In genomic region chr4:70528622-70529021, GRCm38 (mm10) we compare ENCODE assay signal across 20 mouse cellular contexts. TPM values are rescaled to one million over a fixed set of nuclear protein-coding genes. Genes with fewer than 3 reads are reported as not detected.
DNase-seq lines count a peak whose midpoint lies in the region; ATAC-seq and TF ChIP-seq lines count a peak whose summit lies in the region.
"Had no signal": no experiment of that assay in that cellular context is flagged by ENCODE, and none has a peak within 500 bp of the region (broad histone marks: within the 10 kb centered on the region; RNA-seq: fewer than 3 reads in every experiment).

No protein-coding gene starts in this region.

- ATAC-seq in liver, embryonic 11.5 days (replicated peaks; ENCODE audit: low FRiP score), result peak; percentile 75; the same call in 1 of the 2 replicates
- ATAC-seq in liver, embryonic 12.5 days, result peak; percentile 79
- ATAC-seq in liver, embryonic 16.5 days (ENCODE audit: low read depth), result peak; percentile 53; the same call in 1 of the 2 replicates
- no peak for ATAC-seq in midbrain, postnatal 0 days (ENCODE audit: low FRiP score)
- no peak for ATAC-seq in stomach, postnatal 0 days (ENCODE audit: low FRiP score, low TSS enrichment)
- ATAC-seq: forebrain, embryonic 16.5 days had no signal

- no peak for TF ChIP-seq CTCF in midbrain, postnatal 0 days (IDR thresholded peaks at IDR 0.05)
- no peak for TF ChIP-seq CTCF in stomach, postnatal 0 days (IDR thresholded peaks at IDR 0.05; ENCODE audit: low read depth)

- DNase-seq in liver, embryonic 11.5 days (ENCODE audit: low spot score), result no peak
- DNase-seq in liver, result no peak
- no peak for DNase-seq in midbrain, postnatal 0 days (ENCODE audit: low spot score)
- DNase-seq in stomach, postnatal 0 days (ENCODE audit: low spot score), result no peak
- no peak for DNase-seq in embryo, embryonic 10.5 days (ENCODE audit: low spot score)
- DNase-seq: adrenal gland, adult 2 months; cerebellum, adult 2 months; kidney, adult 18-20 months; layer of hippocampus, postnatal 36 days; left cerebral cortex, postnatal 4 days; lung, adult 18-20 months; lung, postnatal 14 days; right cerebral cortex, adult 18-20 months; thymus, postnatal 14 days had no signal

- H3K27me3 ChIP-seq in liver, embryonic 11.5 days (replicated peaks; ENCODE audit: control insufficient read depth, insufficient read depth, low read length), result no peaks in the 10 kb centered on the region
- no peaks in the 10 kb centered on the region for H3K27me3 ChIP-seq in liver, embryonic 12.5 days (replicated peaks)
- H3K27me3 ChIP-seq in liver, embryonic 16.5 days (ENCODE audit: control insufficient read depth, insufficient read depth, low read depth, low read length), result no peaks in the 10 kb centered on the region
- no peaks in the 10 kb centered on the region for H3K27me3 ChIP-seq in midbrain, postnatal 0 days (ENCODE audit: insufficient read depth, low read length)
- no peaks in the 10 kb centered on the region for H3K27me3 ChIP-seq in stomach, postnatal 0 days (ENCODE audit: control insufficient read depth, insufficient read depth, low read length)

- no peak overlapping the region for H3K27ac ChIP-seq in liver, embryonic 11.5 days (ENCODE audit: low read depth, low read length)
- H3K27ac ChIP-seq in liver, embryonic 12.5 days, result no peak overlapping the region
- H3K27ac ChIP-seq in liver, embryonic 16.5 days (ENCODE audit: low read length), result no peak overlapping the region
- no peak overlapping the region for H3K27ac ChIP-seq in midbrain, postnatal 0 days (ENCODE audit: low read depth, low read length)
- H3K27ac ChIP-seq in stomach, postnatal 0 days (replicated peaks), result no peak overlapping the region
- H3K27ac ChIP-seq: heart, embryonic 10.5 days; kidney, postnatal 0 days had no signal

- no peaks in the 10 kb centered on the region for H3K36me3 ChIP-seq in liver, embryonic 11.5 days (ENCODE audit: control insufficient read depth, insufficient read depth, low read length)
- H3K36me3 ChIP-seq in liver, embryonic 12.5 days, result no peaks in the 10 kb centered on the region
- no peaks in the 10 kb centered on the region for H3K36me3 ChIP-seq in liver, embryonic 16.5 days (ENCODE audit: control insufficient read depth, insufficient read depth)
- no peaks in the 10 kb centered on the region for H3K36me3 ChIP-seq in midbrain, postnatal 0 days (ENCODE audit: insufficient read depth, low read length)
- H3K36me3 ChIP-seq in stomach, postnatal 0 days (ENCODE audit: control insufficient read depth, insufficient read depth, low read length), result no peaks in the 10 kb centered on the region
- H3K36me3 ChIP-seq: heart, embryonic 10.5 days had no signal

- no peak overlapping the region for H3K4me3 ChIP-seq in liver, embryonic 11.5 days (ENCODE audit: low read depth, low read length)
- H3K4me3 ChIP-seq in liver, embryonic 12.5 days, result no peak overlapping the region
- H3K4me3 ChIP-seq in liver, embryonic 16.5 days (ENCODE audit: low read depth, low read length), result no peak overlapping the region
- H3K4me3 ChIP-seq in midbrain, postnatal 0 days (ENCODE audit: low read depth, low read length), result no peak overlapping the region
- no peak overlapping the region for H3K4me3 ChIP-seq in stomach, postnatal 0 days (ENCODE audit: low read depth, low read length)
- H3K4me3 ChIP-seq: erythroblast, embryonic 14.5 days; heart, embryonic 10.5 days had no signal

- H3K9ac ChIP-seq in liver, embryonic 11.5 days (ENCODE audit: low read depth, low read length), result no peak overlapping the region
- H3K9ac ChIP-seq in liver, embryonic 12.5 days, result no peak overlapping the region
- no peak overlapping the region for H3K9ac ChIP-seq in liver, embryonic 16.5 days (ENCODE audit: low read depth, low read length)
- H3K9ac ChIP-seq in midbrain, postnatal 0 days (replicated peaks; ENCODE audit: low read length, poor library complexity, severe bottlenecking), result no peak overlapping the region
- H3K9ac ChIP-seq in stomach, postnatal 0 days (ENCODE audit: low read length), result no peak overlapping the region

- H3K4me1 ChIP-seq in liver, embryonic 11.5 days (replicated peaks; ENCODE audit: control insufficient read depth, insufficient read depth, low read length), result peaks cover 4% of the 10 kb centered on the region; the same call in 1 of the 2 replicates
- peaks cover 36% of the 10 kb centered on the region for H3K4me1 ChIP-seq in liver, embryonic 12.5 days
- H3K4me1 ChIP-seq in liver, embryonic 16.5 days (ENCODE audit: control insufficient read depth, low read depth, low read length), result peaks cover 11% of the 10 kb centered on the region
- H3K4me1 ChIP-seq in midbrain, postnatal 0 days (ENCODE audit: insufficient read depth, low read length), result peaks cover 12% of the 10 kb centered on the region; the same call in 1 of the 2 replicates
- no peaks in the 10 kb centered on the region for H3K4me1 ChIP-seq in stomach, postnatal 0 days (replicated peaks; ENCODE audit: control insufficient read depth, insufficient read depth)
- H3K4me1 ChIP-seq: heart, embryonic 10.5 days had no signal

- no peak overlapping the region for H3K4me2 ChIP-seq in liver, embryonic 11.5 days
- peak overlapping the region; percentile 27 for H3K4me2 ChIP-seq in liver, embryonic 12.5 days
- no peak overlapping the region for H3K4me2 ChIP-seq in liver, embryonic 16.5 days (ENCODE audit: low read depth, low read length)
- peak overlapping the region; percentile 9; the same call in 1 of the 2 replicates for H3K4me2 ChIP-seq in midbrain, postnatal 0 days (ENCODE audit: low read depth, low read length, poor library complexity, severe bottlenecking)
- H3K4me2 ChIP-seq in stomach, postnatal 0 days (replicated peaks; ENCODE audit: low read depth), result no peak overlapping the region

- no peaks in the 10 kb centered on the region for H3K9me3 ChIP-seq in liver, embryonic 11.5 days (ENCODE audit: control insufficient read depth, low read length)
- no peaks in the 10 kb centered on the region for H3K9me3 ChIP-seq in liver, embryonic 12.5 days (replicated peaks)
- no peaks in the 10 kb centered on the region for H3K9me3 ChIP-seq in liver, embryonic 16.5 days (replicated peaks; ENCODE audit: control insufficient read depth, low read length)
- no peaks in the 10 kb centered on the region for H3K9me3 ChIP-seq in midbrain, postnatal 0 days (ENCODE audit: low read length)
- H3K9me3 ChIP-seq in stomach, postnatal 0 days (ENCODE audit: control insufficient read depth, low read length), result no peaks in the 10 kb centered on the region
- H3K9me3 ChIP-seq: heart, embryonic 10.5 days had no signal

- WGBS in liver, embryonic 11.5 days, result 51% methylated on average over 3 of the region's 3 CpGs
- 34% methylated on average over 3 of the region's 3 CpGs for WGBS in liver, embryonic 12.5 days (ENCODE audit: insufficient replicate concordance)
- WGBS in liver, embryonic 16.5 days (ENCODE audit: insufficient replicate concordance), result 28% methylated on average over 3 of the region's 3 CpGs
- 78% methylated on average over 3 of the region's 3 CpGs for WGBS in midbrain, postnatal 0 days
- WGBS in stomach, postnatal 0 days, result 70% methylated on average over 3 of the region's 3 CpGs

- no peak for TF ChIP-seq EP300 in stomach, postnatal 0 days (optimal IDR thresholded peaks at IDR 0.05)

RNA-seq across cellular contexts. Expression of gene Megf9, which starts 6.2 kb away (rescaled TPM):
- polyA plus RNA-seq in liver, embryonic 11.5 days (2014; fragmentation: Nextera tagmentation; extraction: Ambion mirVana), result 5.0 and 6.0 TPM in 2 replicates
- 3.7 and 4.7 TPM in 2 replicates for polyA plus RNA-seq in liver, embryonic 12.5 days (2016; fragmentation: Nextera tagmentation; extraction: Ambion mirVana)
- 4.0 and 4.3 TPM in 2 replicates for polyA plus RNA-seq in liver, embryonic 16.5 days (2015; fragmentation: Nextera tagmentation; extraction: Ambion mirVana)
- total RNA-seq in midbrain, postnatal 0 days (2014; rRNA removed), result 66.3 and 84.6 TPM in 2 replicates
- polyA plus RNA-seq in midbrain, postnatal 0 days (2015; fragmentation: Nextera tagmentation; extraction: Ambion mirVana), result 26.0 and 30.1 TPM in 2 replicates
- polyA plus RNA-seq in stomach, postnatal 0 days (2015; fragmentation: Nextera tagmentation; extraction: Ambion mirVana), result 6.3 and 6.7 TPM in 2 replicates

Comparison
In these comparisons a context has a peak if more than half of its experiments do, and no peak if none do; other contexts are left out.
1. H3K4me2 ChIP-seq: peak in liver, embryonic 12.5 days (single experiment) and midbrain, postnatal 0 days (single experiment); none in liver, embryonic 11.5 days (single experiment), liver, embryonic 16.5 days (single experiment) and stomach, postnatal 0 days (single experiment).
2. ATAC-seq: peak in liver, embryonic 11.5 days (single experiment), liver, embryonic 12.5 days (single experiment) and liver, embryonic 16.5 days (single experiment); none in midbrain, postnatal 0 days (single experiment) and stomach, postnatal 0 days (single experiment).